Mouse (Mus musculus) monocyte, adult 59 days (primary cell): Measurements from ENCODE around the gene Etaa1. TPM values are rescaled to one million over a fixed set of nuclear protein-coding genes. Genes with fewer than 3 reads are reported as not detected.

Source experiments
- total RNA-seq, 2 experiments: library from RNA; stranded (reverse); gene quantifications; one replicate each; pipeline ENCODE4 v1.2.4; 2023

The Etaa1 gene
- total RNA-seq = 1 to 10 TPM; 5.5 to 5.6 TPM

DNA sequence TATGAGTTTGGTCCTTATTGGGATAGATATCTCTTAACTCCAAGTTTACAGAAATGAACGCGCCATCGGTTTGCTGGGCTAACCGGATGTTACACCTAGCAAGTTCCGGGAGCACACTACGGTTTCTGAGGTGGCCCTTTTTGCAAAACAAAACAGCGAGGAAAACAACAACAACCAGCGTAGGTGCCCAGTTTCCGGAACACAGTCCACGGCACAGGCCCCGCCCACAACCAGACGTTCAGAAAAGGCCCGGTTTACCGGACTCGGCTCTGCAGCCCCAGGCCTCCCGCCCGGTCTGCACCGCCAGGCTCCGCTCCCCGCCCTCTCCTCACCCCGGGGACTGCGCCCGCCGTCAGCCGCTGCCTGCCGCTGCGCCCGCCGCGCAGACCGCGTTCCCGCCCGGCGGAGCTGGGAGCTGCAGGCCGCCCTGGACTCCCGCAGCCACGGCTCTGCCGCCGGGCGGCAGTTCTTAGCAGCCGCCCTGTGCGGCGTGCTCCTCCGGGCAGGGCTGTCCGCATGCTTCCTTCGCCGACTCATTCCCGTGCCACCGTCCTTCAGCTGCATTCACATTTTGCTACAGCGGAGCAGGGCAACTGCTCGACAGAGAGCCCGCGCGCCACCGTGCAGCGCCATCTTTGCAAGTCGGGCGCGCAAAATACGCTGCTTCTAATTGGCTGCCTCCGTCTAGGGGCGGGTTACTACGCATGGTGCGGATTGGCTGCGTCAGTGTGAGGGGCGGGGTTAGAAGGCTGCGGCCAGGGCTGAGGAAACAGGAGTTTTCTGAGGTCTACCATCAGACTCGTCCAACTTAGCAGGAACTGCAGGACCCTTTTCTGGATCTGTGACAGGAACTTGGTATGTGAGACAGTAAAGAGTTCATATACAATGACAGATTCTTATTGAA, at the start of gene Etaa1:
Etaa1 (minus strand) TSS at position 645 of the 904 bp plus-strand sequence.

